Mouse (Mus musculus) kidney, embryonic 14.5 days (tissue): ENCODE results near the gene Kcnmb4. TPM values are rescaled to one million over a fixed set of nuclear protein-coding genes. Genes with fewer than 3 reads are reported as not detected.

Experiments
- ATAC-seq: fragments of 200-750 bp; cut with Nextera tagmentation; 2 replicates; pipeline ENCODE4 v1.8.0; 2017; ENCODE audit warnings: moderate number of reproducible peaks, mild to moderate bottlenecking, moderate TSS enrichment, moderate library complexity; ENCODE audit not compliant: low FRiP score, low TSS enrichment
- H3K27ac ChIP-seq: fragments of 300-500 bp; sonication (generic); 2 replicates; pipeline ENCODE4 v1.5.1; 2014; ENCODE audit warnings: low read depth, mild to moderate bottlenecking, low read length, moderate library complexity, mixed read lengths
- H3K27me3 ChIP-seq: fragments of 300-500 bp; sonication (generic); 2 replicates; pipeline ENCODE4 v1.6.1; 2014; ENCODE audit warnings: mild to moderate bottlenecking, low read length; ENCODE audit not compliant: control insufficient read depth, insufficient read depth
- H3K36me3 ChIP-seq: fragments of 300-500 bp; sonication (generic); 2 replicates; pipeline ENCODE4 v1.6.1; 2014; ENCODE audit warnings: low read length, mixed read lengths; ENCODE audit not compliant: control insufficient read depth, insufficient read depth
- H3K4me1 ChIP-seq: fragments of 300-500 bp; sonication (generic); 2 replicates; pipeline ENCODE4 v1.6.1; 2014; ENCODE audit warnings: low read length, mixed read lengths; ENCODE audit not compliant: control insufficient read depth, insufficient read depth
- H3K4me2 ChIP-seq: fragments of 300-500 bp; sonication (generic); replicated peaks from 2 replicates; pipeline ENCODE4 v1.6.1; 2014; ENCODE audit warnings: low read depth, mild to moderate bottlenecking, low read length
- H3K4me3 ChIP-seq: fragments of 300-500 bp; sonication (generic); 2 replicates; pipeline ENCODE4 v1.5.1; 2014; ENCODE audit warnings: mild to moderate bottlenecking, low read length
- H3K9ac ChIP-seq: fragments of 300-500 bp; sonication (generic); 2 replicates; pipeline ENCODE4 v1.6.1; 2014; ENCODE audit warnings: low read depth, mild to moderate bottlenecking, low read length, moderate library complexity
- H3K9me3 ChIP-seq: fragments of 300-500 bp; sonication (generic); 2 replicates; pipeline ENCODE4 v1.6.1; 2016; ENCODE audit warnings: low read length; ENCODE audit not compliant: control insufficient read depth
- WGBS: fragments of 180-500 bp; shearing (Covaris S2); extraction: QIAGEN DNeasy Blood & Tissue Kit; methylation state at CpG from one replicate; pipeline ENCODE4 v1.1.7; 2014; 5-methylcytosine and 5-hydroxymethylcytosine counted together
- polyA plus RNA-seq: library from polyadenylated mRNA; unstranded; fragments of >200 nt; fragmentation: Nextera tagmentation; extraction: Ambion mirVana; gene quantifications from 2 replicates; pipeline ENCODE4 v1.2.1, GENCODE M21; 2014

The Kcnmb4 gene
- polyA plus RNA-seq, 1 experiment from 2014 or later: 7.2 TPM

GRCm38 (mm10) chr10:116422551-116422950 lies 51.1 kb downstream of the Kcnmb4 start:
- Histone ChIP-seq H3K4me1 (no peaks in the 10 kb centered on the region), H3K27ac (no peak overlapping the region), H3K9ac (no peak overlapping the region), H3K36me3 (no peaks in the 10 kb centered on the region), H3K4me3 (no peak overlapping the region), H3K4me2 (no peak overlapping the region), H3K27me3 (no peaks in the 10 kb centered on the region), H3K9me3 (peaks cover 3% of the 10 kb centered on the region; the same call in 1 of the 2 replicates)
- no peak for ATAC-seq
- 91% methylated on average over 2 of the region's 2 CpGs for WGBS

GRCm38 (mm10) chr10:116420976-116421375 lies 52.7 kb downstream of the Kcnmb4 start:
- Histone ChIP-seq H3K36me3 (no peaks in the 10 kb centered on the region), H3K27me3 (no peaks in the 10 kb centered on the region), H3K9me3 (peaks cover 3% of the 10 kb centered on the region; the same call in 1 of the 2 replicates), H3K9ac (no peak overlapping the region), H3K4me2 (no peak overlapping the region), H3K27ac (no peak overlapping the region), H3K4me1 (no peaks in the 10 kb centered on the region), H3K4me3 (no peak overlapping the region)
- 86% methylated on average over 6 of the region's 6 CpGs for WGBS
- no peak for ATAC-seq

- no peak for ATAC-seq
- Histone ChIP-seq H3K4me3 (no peak overlapping the region), H3K27ac (no peak overlapping the region), H3K9me3 (no peaks in the 10 kb centered on the region), H3K9ac (no peak overlapping the region), H3K4me2 (no peak overlapping the region), H3K36me3 (no peaks in the 10 kb centered on the region), H3K27me3 (no peaks in the 10 kb centered on the region), H3K4me1 (no peaks in the 10 kb centered on the region)
- WGBS: 76% methylated on average over 24 of the region's 24 CpGs
Observed at GRCm38 (mm10) chr10:116418121-116418726, 55.5 kb downstream of the Kcnmb4 start.

- Histone ChIP-seq H3K36me3 (no peaks in the 10 kb centered on the region), H3K4me3 (no peak overlapping the region), H3K4me2 (no peak overlapping the region), H3K9ac (no peak overlapping the region), H3K9me3 (no peaks in the 10 kb centered on the region), H3K4me1 (no peaks in the 10 kb centered on the region), H3K27me3 (no peaks in the 10 kb centered on the region), H3K27ac (no peak overlapping the region)
- no peak for ATAC-seq
- WGBS: 72% methylated on average over 5 of the region's 5 CpGs
Observed at GRCm38 (mm10) chr10:116416726-116417125, 57.0 kb downstream of the Kcnmb4 start.

- Histone ChIP-seq H3K9ac (no peak overlapping the region), H3K4me2 (no peak overlapping the region), H3K9me3 (no peaks in the 10 kb centered on the region), H3K27me3 (no peaks in the 10 kb centered on the region), H3K27ac (no peak overlapping the region), H3K4me1 (no peaks in the 10 kb centered on the region), H3K4me3 (no peak overlapping the region), H3K36me3 (no peaks in the 10 kb centered on the region)
- no peak for ATAC-seq
- 78% methylated on average over 6 of the region's 6 CpGs for WGBS
Observed at GRCm38 (mm10) chr10:116416142-116416541, 57.5 kb downstream of the Kcnmb4 start.

GRCm38 (mm10) chr10:116410826-116411225 lies 62.9 kb downstream of the Kcnmb4 start:
- no peak overlapping the region for H3K9ac ChIP-seq
- no peaks in the 10 kb centered on the region for H3K27me3 ChIP-seq
- H3K4me2 ChIP-seq: no peak overlapping the region
- no peaks in the 10 kb centered on the region for H3K4me1 ChIP-seq
- no peaks in the 10 kb centered on the region for H3K36me3 ChIP-seq
- no peak for ATAC-seq
- WGBS: 37% methylated on average over 9 of the region's 9 CpGs
- H3K9me3 ChIP-seq: no peaks in the 10 kb centered on the region
- no peak overlapping the region for H3K27ac ChIP-seq
- no peak overlapping the region for H3K4me3 ChIP-seq

GRCm38 (mm10) chr10:116407684-116408359 lies 65.9 kb downstream of the Kcnmb4 start:
- Histone ChIP-seq H3K9ac (no peak overlapping the region), H3K27me3 (no peaks in the 10 kb centered on the region)
- WGBS: 39% methylated on average over 19 of the region's 19 CpGs

GRCm38 (mm10) chr10:116405011-116405410 lies 68.7 kb downstream of the Kcnmb4 start:
- WGBS: 97% methylated on average over 6 of the region's 6 CpGs
- H3K9ac ChIP-seq: no peak overlapping the region

More at GRCm38 (mm10) chr10:116407684-116408359, 65.9 kb downstream of the Kcnmb4 start:
- Histone ChIP-seq H3K36me3 (no peaks in the 10 kb centered on the region), H3K4me2 (no peak overlapping the region), H3K4me1 (no peaks in the 10 kb centered on the region), H3K27ac (no peak overlapping the region), H3K9me3 (no peaks in the 10 kb centered on the region), H3K4me3 (no peak overlapping the region)
- no peak for ATAC-seq

GRCm38 (mm10) chr10:116403679-116404078 lies 70.0 kb downstream of the Kcnmb4 start:
- H3K9me3 ChIP-seq: no peaks in the 10 kb centered on the region
- no peak for ATAC-seq
- H3K4me2 ChIP-seq: no peak overlapping the region
- H3K4me1 ChIP-seq: no peaks in the 10 kb centered on the region
- no peak overlapping the region for H3K27ac ChIP-seq
- H3K27me3 ChIP-seq: no peaks in the 10 kb centered on the region
- WGBS: 75% methylated on average over 4 of the region's 4 CpGs
- H3K4me3 ChIP-seq: no peak overlapping the region
- H3K36me3 ChIP-seq: no peaks in the 10 kb centered on the region
- H3K9ac ChIP-seq: no peak overlapping the region

More at GRCm38 (mm10) chr10:116405011-116405410, 68.7 kb downstream of the Kcnmb4 start:
- ATAC-seq: no peak
- Histone ChIP-seq H3K9me3 (no peaks in the 10 kb centered on the region), H3K4me1 (no peaks in the 10 kb centered on the region), H3K27ac (no peak overlapping the region), H3K4me3 (no peak overlapping the region), H3K27me3 (no peaks in the 10 kb centered on the region), H3K4me2 (no peak overlapping the region), H3K36me3 (no peaks in the 10 kb centered on the region)
